Mouse (Mus musculus): ENCODE measurements at regions not wholly inside any gene's neighbourhood (a gene's known extent, or its start where the extent isn't known, plus 50 kb on each side); places are given as distances from the start of the nearest gene placed in this dataset.

DNA sequence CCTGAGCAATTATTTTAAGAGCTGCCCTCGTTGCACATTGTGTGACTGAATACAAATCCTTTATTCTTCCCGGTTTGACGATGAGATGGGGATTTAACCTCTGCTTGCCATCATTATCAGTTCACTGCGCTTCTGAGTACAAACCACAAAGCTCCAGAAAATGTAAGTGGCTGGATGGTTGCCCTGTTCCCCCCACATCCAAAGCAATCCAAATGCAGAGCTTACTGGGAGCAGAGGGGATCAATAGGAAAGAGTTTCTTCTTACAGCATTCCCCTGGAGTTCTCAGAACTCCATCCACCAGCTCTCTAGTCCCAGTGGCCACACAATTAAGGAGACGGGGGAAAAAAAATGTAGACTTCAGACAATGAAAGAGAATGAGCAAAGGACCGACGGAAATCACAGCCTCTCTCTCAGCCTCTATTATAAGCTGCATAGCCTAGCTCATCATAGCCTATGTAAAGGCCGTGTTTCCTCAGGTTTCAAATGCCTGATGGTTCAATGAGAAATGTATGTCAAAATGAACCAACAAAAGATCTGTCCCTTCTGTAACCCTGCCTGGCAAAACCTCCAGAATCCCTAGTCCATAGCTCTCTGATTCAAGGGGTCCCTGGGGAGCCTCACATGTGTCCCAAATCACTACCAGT lies 191.4 kb downstream of the Lmo4 start:
- TF ChIP-seq HCFC1 (IDR thresholded peaks at IDR 0.05; ENCODE audit: borderline replicate concordance, insufficient read depth, low read length) (no peak), ZNF384 (IDR thresholded peaks at IDR 0.05; ENCODE audit: low read depth, low read length) (no peak), ZC3H11A (IDR thresholded peaks at IDR 0.05; ENCODE audit: borderline replicate concordance, low read depth, low read length) (no peak), CHD2 (IDR thresholded peaks at IDR 0.05; ENCODE audit: low read depth, low read length) (no peak), MAFK (IDR thresholded peaks at IDR 0.05; ENCODE audit: insufficient read depth, low read depth, low read length) (no peak)
